Mouse (Mus musculus) frontal cortex, adult (tissue): ENCODE measurements at regions not wholly inside any gene's neighbourhood (a gene's known extent, or its start where the extent isn't known, plus 50 kb on each side); places are given as distances from the start of the nearest gene placed in this dataset.
"Not testable (repeated sequence)": the region's sequence is repeated elsewhere in the genome, so short reads cannot be mapped to it uniquely, and the experiment has no call there.

Experiments used
- ATAC-seq: cut with Nextera tagmentation; 2 replicates; pipeline ENCODE4 v1.9.2; 2017; ENCODE audit warnings: mild to moderate bottlenecking, moderate library complexity, mixed read lengths; ENCODE audit not compliant: low TSS enrichment

GRCm38 (mm10) chr16:84627052-84627451 lies 108.5 kb downstream of the Mrpl39 start:
- ATAC-seq, result peak; percentile 96

- ATAC-seq, result no peak
These were observed 105.7 kb downstream of the Mrpl39 start for GRCm38 (mm10) chr16:84629868-84630267.

- not testable (repeated sequence) for ATAC-seq
These were observed 91.1 kb downstream of the Mrpl39 start for GRCm38 (mm10) chr16:84644446-84644845.

- ATAC-seq, result no peak
These were observed 89.3 kb downstream of the Mrpl39 start for GRCm38 (mm10) chr16:84646172-84646684.

GRCm38 (mm10) chr16:84650646-84651045 lies 84.9 kb downstream of the Mrpl39 start:
- ATAC-seq, result no peak

GRCm38 (mm10) chr16:84653873-84654272 lies 81.7 kb downstream of the Mrpl39 start:
- no peak for ATAC-seq

GRCm38 (mm10) chr16:84661879-84662278 lies 73.7 kb downstream of the Mrpl39 start:
- no peak for ATAC-seq

GRCm38 (mm10) chr16:84663581-84663980 lies 72.0 kb downstream of the Mrpl39 start:
- ATAC-seq, result no peak
